Mouse (Mus musculus) midbrain, embryonic 15.5 days (tissue): ENCODE results near the gene G3bp2. TPM values are rescaled to one million over a fixed set of nuclear protein-coding genes. Genes with fewer than 3 reads are reported as not detected.

ENCODE experiments used
- polyA plus RNA-seq: library from polyadenylated mRNA; unstranded; fragments of >200 nt; fragmentation: Nextera tagmentation; extraction: Ambion mirVana; gene quantifications from 2 replicates; pipeline ENCODE4 v1.2.1, GENCODE M21; 2015

G3bp2 gene
- polyA plus RNA-seq, 1 experiment from 2014 or later, result 368 TPM

Other genes with a start within 250 kb of the G3bp2 start
- gene Rchy1, start 120.7 kb downstream of the G3bp2 start, polyA plus RNA-seq, result 79.3 and 84.0 TPM in 2 replicates
- not detected in 2 replicates for gene Odaph, start 96.2 kb downstream of the G3bp2 start, polyA plus RNA-seq
- gene Cdkl2, start 39.8 kb downstream of the G3bp2 start, polyA plus RNA-seq, result 9.8 and 10.5 TPM in 2 replicates
- 42.1 and 42.5 TPM in 2 replicates for gene Uso1, start 54.2 kb upstream of the G3bp2 start, polyA plus RNA-seq
- gene U90926, start 131.7 kb upstream of the G3bp2 start, polyA plus RNA-seq, result not detected in 2 replicates
- gene Ppef2, start 172.6 kb upstream of the G3bp2 start, polyA plus RNA-seq, result 0.50 and 0.99 TPM in 2 replicates
- gene Naaa, start 194.5 kb upstream of the G3bp2 start, polyA plus RNA-seq, result 16.4 and 17.7 TPM in 2 replicates
- 31.8 TPM in 2 replicates for gene Sdad1, start 226.8 kb upstream of the G3bp2 start, polyA plus RNA-seq
- not detected in 2 replicates for gene Cxcl9, start 244.4 kb upstream of the G3bp2 start, polyA plus RNA-seq
- gene Art3, start 248.1 kb upstream of the G3bp2 start, polyA plus RNA-seq, result 4.5 and 5.5 TPM in 2 replicates